17 mouse cellular contexts compared by ENCODE assay signal in the genomic region with DNA sequence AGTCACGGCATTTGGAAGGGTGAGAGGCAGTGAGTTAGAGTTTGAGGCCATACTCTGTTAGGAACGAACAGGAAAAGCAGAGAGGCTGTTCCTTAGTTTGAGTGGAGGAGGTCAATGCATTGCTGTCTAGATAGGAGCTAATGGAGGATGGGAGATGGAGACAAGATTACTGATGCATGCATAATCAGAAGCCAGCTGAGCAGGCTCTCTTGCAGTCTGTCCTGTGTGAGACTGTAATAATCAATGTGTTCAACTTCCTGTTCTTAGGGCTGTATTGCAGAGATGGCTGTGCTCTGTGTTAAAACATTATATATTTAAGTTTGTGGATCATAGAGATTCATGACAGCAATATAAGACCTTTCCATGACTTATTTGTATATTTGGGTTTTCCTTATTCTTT.
DNase-seq lines count a peak whose midpoint lies in the region; ATAC-seq lines count a peak whose summit lies in the region.
"Had no signal": no experiment of that assay in that cellular context is flagged by ENCODE, and none has a peak within 500 bp of the region (broad histone marks: within the 10 kb centered on the region; RNA-seq: fewer than 3 reads in every experiment).

No protein-coding gene starts in this region.

- no peak overlapping the region for H3K4me2 ChIP-seq in forebrain, embryonic 15.5 days (replicated peaks)
- H3K4me2 ChIP-seq in forebrain, embryonic 11.5 days (ENCODE audit: low read depth, low read length, severe bottlenecking), result no peak overlapping the region
- no peak overlapping the region for H3K4me2 ChIP-seq in neural tube, embryonic 12.5 days (replicated peaks)
- no peak overlapping the region for H3K4me2 ChIP-seq in neural tube, embryonic 15.5 days

- no peaks in the 10 kb centered on the region for H3K27me3 ChIP-seq in forebrain, embryonic 15.5 days
- no peaks in the 10 kb centered on the region; the same call in 1 of the 2 replicates for H3K27me3 ChIP-seq in forebrain, embryonic 11.5 days (ENCODE audit: control insufficient read depth, insufficient read depth, low read length)
- no peaks in the 10 kb centered on the region for H3K27me3 ChIP-seq in neural tube, embryonic 12.5 days (replicated peaks)
- no peaks in the 10 kb centered on the region for H3K27me3 ChIP-seq in neural tube, embryonic 15.5 days (replicated peaks)

- ATAC-seq in forebrain, embryonic 15.5 days (replicated peaks), result 0 out of 2 replicates have a peak, but pooled peaks have one; percentile 11
- no peak; the same call in 1 of the 2 replicates for ATAC-seq in forebrain, embryonic 11.5 days (replicated peaks; ENCODE audit: low FRiP score)
- ATAC-seq in neural tube, embryonic 12.5 days (ENCODE audit: low FRiP score, low read depth), result peak; percentile 69
- no peak for ATAC-seq in neural tube, embryonic 15.5 days (ENCODE audit: low FRiP score)
- peak; percentile 21; the same call in 1 of the 2 replicates for ATAC-seq in megakaryocyte, adult 5-6 weeks (ENCODE audit: poor library complexity, severe bottlenecking)

- peaks cover 26% of the 10 kb centered on the region for H3K4me1 ChIP-seq in forebrain, embryonic 15.5 days
- peaks cover 4% of the 10 kb centered on the region; the same call in 1 of the 2 replicates for H3K4me1 ChIP-seq in forebrain, embryonic 11.5 days (replicated peaks; ENCODE audit: control insufficient read depth, insufficient read depth, low read length)
- H3K4me1 ChIP-seq in neural tube, embryonic 12.5 days, result peaks cover 19% of the 10 kb centered on the region; the same call in 1 of the 2 replicates
- peaks cover 22% of the 10 kb centered on the region for H3K4me1 ChIP-seq in neural tube, embryonic 15.5 days

- no peak overlapping the region for H3K27ac ChIP-seq in forebrain, embryonic 15.5 days (replicated peaks)
- H3K27ac ChIP-seq in forebrain, embryonic 11.5 days (ENCODE audit: low read depth, low read length), result no peak overlapping the region
- no peak overlapping the region for H3K27ac ChIP-seq in neural tube, embryonic 12.5 days
- no peak overlapping the region for H3K27ac ChIP-seq in neural tube, embryonic 15.5 days (replicated peaks)
- H3K27ac ChIP-seq: heart, adult 2 months; liver, embryonic 14.5 days had no signal

- no peak overlapping the region for H3K4me3 ChIP-seq in forebrain, embryonic 15.5 days
- H3K4me3 ChIP-seq in forebrain, embryonic 11.5 days (ENCODE audit: low read depth, low read length), result no peak overlapping the region
- H3K4me3 ChIP-seq in neural tube, embryonic 12.5 days, result no peak overlapping the region
- no peak overlapping the region for H3K4me3 ChIP-seq in neural tube, embryonic 15.5 days (replicated peaks)
- H3K4me3 ChIP-seq: heart, adult 2 months; myocyte had no signal

- no peaks in the 10 kb centered on the region for H3K36me3 ChIP-seq in forebrain, embryonic 15.5 days
- no peaks in the 10 kb centered on the region for H3K36me3 ChIP-seq in forebrain, embryonic 11.5 days (ENCODE audit: control insufficient read depth, insufficient read depth, low read length)
- H3K36me3 ChIP-seq in neural tube, embryonic 12.5 days, result no peaks in the 10 kb centered on the region
- H3K36me3 ChIP-seq in neural tube, embryonic 15.5 days, result no peaks in the 10 kb centered on the region

- H3K9me3 ChIP-seq in forebrain, embryonic 15.5 days, result no peaks in the 10 kb centered on the region
- H3K9me3 ChIP-seq in forebrain, embryonic 11.5 days (ENCODE audit: control insufficient read depth, low read length), result no peaks in the 10 kb centered on the region
- no peaks in the 10 kb centered on the region for H3K9me3 ChIP-seq in neural tube, embryonic 12.5 days
- H3K9me3 ChIP-seq in neural tube, embryonic 15.5 days (replicated peaks), result no peaks in the 10 kb centered on the region

- 80% methylated on average over 2 of the region's 2 CpGs for WGBS in forebrain, embryonic 15.5 days
- 80% methylated on average over 2 of the region's 2 CpGs for WGBS in forebrain, embryonic 11.5 days
- 64% methylated on average over 2 of the region's 2 CpGs for WGBS in neural tube, embryonic 12.5 days
- 63% methylated on average over 2 of the region's 2 CpGs for WGBS in neural tube, embryonic 15.5 days

- no peak overlapping the region for H3K9ac ChIP-seq in forebrain, embryonic 15.5 days (replicated peaks)
- H3K9ac ChIP-seq in forebrain, embryonic 11.5 days (ENCODE audit: low read length), result no peak overlapping the region
- no peak overlapping the region for H3K9ac ChIP-seq in neural tube, embryonic 12.5 days
- no peak overlapping the region for H3K9ac ChIP-seq in neural tube, embryonic 15.5 days (replicated peaks)
- H3K9ac ChIP-seq: liver, embryonic 14.5 days had no signal

- no peak for DNase-seq in forebrain, embryonic 11.5 days (ENCODE audit: low spot score)
- no peak for DNase-seq in adrenal gland, postnatal 25 days
- DNase-seq in frontal cortex, postnatal 14 days (ENCODE audit: low spot score in 2 of 2), result no peak
- no peak for DNase-seq in kidney, postnatal 4 days
- DNase-seq: adrenal gland, adult 8-10 months; cerebellum, postnatal 36 days; heart, adult 2 months; heart, postnatal 36 days; kidney, adult 2 months; lung, postnatal 14 days; right cerebral cortex, adult 18-20 months had no signal

Comparison
In these comparisons a context has a peak if more than half of its experiments do, and no peak if none do; other contexts are left out.
1. ATAC-seq: peak in forebrain, embryonic 15.5 days (single experiment), neural tube, embryonic 12.5 days (single experiment) and megakaryocyte, adult 5-6 weeks (single experiment); none in forebrain, embryonic 11.5 days (single experiment) and neural tube, embryonic 15.5 days (single experiment).